Mouse (Mus musculus) left cerebral cortex, postnatal 36 days (tissue): ENCODE measurements around the gene Ndufc1. TPM values are rescaled to one million over a fixed set of nuclear protein-coding genes. Genes with fewer than 3 reads are reported as not detected.
A peak's percentile ranks its signal among the peaks of the same experiment; 100 is the strongest.
"Not testable (repeated sequence)": the region's sequence is repeated elsewhere in the genome, so short reads cannot be mapped to it uniquely, and the experiment has no call there.

Experiments used
- DNase-seq, 2 experiments: peaks; one replicate each; pipeline ENCODE4 v3.0.0; 2021 to 2022; ENCODE audit warnings: low spot score in 2 of 2, mixed read lengths in 1 of 2
- intact Hi-C: fragments of 180-260 bp; cut with DNase I; formaldehyde crosslinking; loops from one replicate; pipeline ENCODE4 v1.15.1; 2025
- total RNA-seq, 2 experiments: library from RNA; stranded (reverse); gene quantifications; 2 replicates each; pipeline ENCODE4 v1.2.3; 2021

Gene Ndufc1
- total RNA-seq, 2 experiments from 2014 or later, result 288 to 324 TPM

- no peak for DNase-seq
- intact Hi-C loops, result loop anchor here (5.0 kb wide), 1 partner anchor 34 kb away; the partner anchor contains the start of gene Ndufc1
These were observed 35.2 kb downstream of the Ndufc1 start for GRCm38 (mm10) chr3:51373544-51373943.

GRCm38 (mm10) chr3:51372883-51373282, 35.9 kb downstream of the Ndufc1 start:
- DNase-seq, result no peak

GRCm38 (mm10) chr3:51371826-51372225, 37.0 kb downstream of the Ndufc1 start:
- no peak for DNase-seq
- intact Hi-C loops, result loop anchor here (5.0 kb wide), 1 partner anchor 35 kb away; the partner anchor contains the start of gene Ndufc1

More at GRCm38 (mm10) chr3:51372883-51373282, 35.9 kb downstream of the Ndufc1 start:
- intact Hi-C loops, result loop anchor here (5.0 kb wide), 1 partner anchor 34 kb away; the partner anchor contains the start of gene Ndufc1

- no peak for DNase-seq
- intact Hi-C loops, result loop anchor here (5.0 kb wide), 1 partner anchor 136 kb away; no protein-coding TSS in a partner anchor
These were observed 40.8 kb downstream of the Ndufc1 start for GRCm38 (mm10) chr3:51368011-51368410.

GRCm38 (mm10) chr3:51366926-51367325, 41.9 kb downstream of the Ndufc1 start:
- DNase-seq, result no peak
- intact Hi-C loops, result loop anchor here (5.0 kb wide), 1 partner anchor 135 kb away; no protein-coding TSS in a partner anchor

GRCm38 (mm10) chr3:51365517-51365882, 43.3 kb downstream of the Ndufc1 start:
- intact Hi-C loops, result loop anchor here (1.0 to 5.0 kb wide), 3 partner anchors 25 to 133 kb away; partner anchors contain the start of gene Elf2
- no peak for DNase-seq

- peak; percentile 81 for DNase-seq
- intact Hi-C loops, result loop anchor here (1.0 to 5.0 kb wide), 3 partner anchors 24 to 133 kb away; partner anchors contain the start of gene Elf2
These were observed 43.9 kb downstream of the Ndufc1 start for GRCm38 (mm10) chr3:51364703-51365516.

GRCm38 (mm10) chr3:51361066-51361465, 47.7 kb downstream of the Ndufc1 start:
- intact Hi-C loops, result no loop called here
- no peak for DNase-seq

GRCm38 (mm10) chr3:51359558-51360307, 49.1 kb downstream of the Ndufc1 start:
- intact Hi-C loops, result no loop called here
- DNase-seq, result no peak

- peak; percentile 31 to 46 for DNase-seq
- intact Hi-C loops, result no loop called here
These were observed 49.9 kb downstream of the Ndufc1 start for GRCm38 (mm10) chr3:51358660-51359557.

- peak; percentile 37 to 64 for DNase-seq
- intact Hi-C loops, result no loop called here
These were observed 50.6 kb downstream of the Ndufc1 start for GRCm38 (mm10) chr3:51358181-51358580.

GRCm38 (mm10) chr3:51357624-51358023, 51.2 kb downstream of the Ndufc1 start:
- no peak for DNase-seq
- intact Hi-C loops, result no loop called here

GRCm38 (mm10) chr3:51357078-51357477, 51.7 kb downstream of the Ndufc1 start:
- intact Hi-C loops, result no loop called here
- no peak for DNase-seq

- not testable (repeated sequence) for DNase-seq
- intact Hi-C loops, result loop anchor here (5.0 kb wide), 1 partner anchor 68 kb away; no protein-coding TSS in a partner anchor
These were observed 53.8 kb downstream of the Ndufc1 start for GRCm38 (mm10) chr3:51354956-51355355.

Other genes starting within 250 kb of the Ndufc1 start
- gene Noct, start 184.5 kb downstream of the Ndufc1 start, total RNA-seq, result 10 to 100 TPM; 49.8 to 54.2 TPM
- gene Elf2, start 68.3 kb downstream of the Ndufc1 start, total RNA-seq, result 10 to 100 TPM; 40.6 to 45.1 TPM
- not detected for gene Mgarp, start 12.2 kb downstream of the Ndufc1 start, total RNA-seq
- gene Naa15, start 6.2 kb upstream of the Ndufc1 start, total RNA-seq, result 10 to 100 TPM; 34.7 to 43.7 TPM
- 10 to 100 TPM; 18.8 to 25.5 TPM for gene Rab33b, start 74.9 kb upstream of the Ndufc1 start, total RNA-seq
- 100 to 1,000 TPM; 138 to 141 TPM for gene Setd7, start 151.9 kb upstream of the Ndufc1 start, total RNA-seq